Comparison of ENCODE assay signal across 39 mouse cellular contexts in genomic region chr3:105012696-105013313, GRCm38 (mm10). TPM values are rescaled to one million over a fixed set of nuclear protein-coding genes. Genes with fewer than 3 reads are reported as not detected.
DNase-seq lines count a peak whose midpoint lies in the region; ATAC-seq and TF ChIP-seq lines count a peak whose summit lies in the region.
"Had no signal": no experiment of that assay in that cellular context is flagged by ENCODE, and none has a peak within 500 bp of the region (broad histone marks: within the 10 kb centered on the region; RNA-seq: fewer than 3 reads in every experiment).

No protein-coding gene starts in this region.

- no peak overlapping the region for H3K4me3 ChIP-seq in heart, embryonic 16.5 days (ENCODE audit: low read length)
- no peak overlapping the region for H3K4me3 ChIP-seq in lung, postnatal 0 days (ENCODE audit: low read depth, low read length)
- H3K4me3 ChIP-seq: forebrain, embryonic 15.5 days; hindbrain, embryonic 12.5 days; intestine, embryonic 15.5 days; layer of hippocampus, adult 2 months; left cerebral cortex, adult 2 months; limb, embryonic 13.5 days; midbrain, embryonic 13.5 days had no signal

- no peak overlapping the region for H3K4me2 ChIP-seq in heart, embryonic 16.5 days (ENCODE audit: low read depth, low read length)
- no peak overlapping the region for H3K4me2 ChIP-seq in lung, postnatal 0 days (replicated peaks; ENCODE audit: low read depth, low read length)
- H3K4me2 ChIP-seq: forebrain, embryonic 15.5 days; hindbrain, embryonic 12.5 days; intestine, embryonic 15.5 days; limb, embryonic 13.5 days; liver, embryonic 11.5 days; midbrain, embryonic 13.5 days had no signal

- no peaks in the 10 kb centered on the region for H3K27me3 ChIP-seq in heart, embryonic 16.5 days (ENCODE audit: control insufficient read depth, insufficient read depth, low read length)
- H3K27me3 ChIP-seq in lung, postnatal 0 days (replicated peaks; ENCODE audit: insufficient read depth, low read length) = no peaks in the 10 kb centered on the region
- H3K27me3 ChIP-seq: forebrain, embryonic 15.5 days; hindbrain, embryonic 12.5 days; intestine, embryonic 15.5 days; limb, embryonic 13.5 days; midbrain, embryonic 13.5 days had no signal

- H3K9me3 ChIP-seq in heart, embryonic 16.5 days (replicated peaks; ENCODE audit: control insufficient read depth, low read length) = no peaks in the 10 kb centered on the region
- no peaks in the 10 kb centered on the region for H3K9me3 ChIP-seq in lung, postnatal 0 days (ENCODE audit: low read length)
- H3K9me3 ChIP-seq: forebrain, embryonic 15.5 days; hindbrain, embryonic 12.5 days; intestine, embryonic 15.5 days; limb, embryonic 13.5 days; midbrain, embryonic 13.5 days had no signal

- 70% methylated on average over 7 of the region's 7 CpGs for WGBS in heart, embryonic 16.5 days
- WGBS in lung, postnatal 0 days = 75% methylated on average over 7 of the region's 7 CpGs

- TF ChIP-seq EP300 in lung, postnatal 0 days (IDR thresholded peaks at IDR 0.05) = no peak

- peak overlapping the region; percentile 6; the same call in 1 of the 2 replicates for H3K27ac ChIP-seq in heart, embryonic 16.5 days (ENCODE audit: low read length)
- H3K27ac ChIP-seq in lung, postnatal 0 days (ENCODE audit: low read length) = peak overlapping the region; percentile 71
- H3K27ac ChIP-seq: forebrain, embryonic 15.5 days; hindbrain, embryonic 12.5 days; hindbrain, postnatal 0 days; intestine, embryonic 15.5 days; layer of hippocampus, adult 2 months; left cerebral cortex, adult 2 months; limb, embryonic 13.5 days; macrophage; midbrain, embryonic 13.5 days had no signal

- peaks cover 19% of the 10 kb centered on the region for H3K36me3 ChIP-seq in heart, embryonic 16.5 days (ENCODE audit: control insufficient read depth, insufficient read depth)
- peaks cover 20% of the 10 kb centered on the region; the same call in 1 of the 2 replicates for H3K36me3 ChIP-seq in lung, postnatal 0 days (ENCODE audit: insufficient read depth, low read length)

- peaks cover 16% of the 10 kb centered on the region for H3K4me1 ChIP-seq in heart, embryonic 16.5 days (ENCODE audit: control insufficient read depth, insufficient read depth, low read length)
- H3K4me1 ChIP-seq in lung, postnatal 0 days (ENCODE audit: insufficient read depth, low read depth, low read length) = peaks cover 29% of the 10 kb centered on the region
- H3K4me1 ChIP-seq: hindbrain, embryonic 12.5 days; intestine, embryonic 15.5 days; limb, embryonic 13.5 days; midbrain, embryonic 13.5 days had no signal

- no peak for TF ChIP-seq CTCF in lung, postnatal 0 days (IDR thresholded peaks at IDR 0.05)

- peak; percentile 94 for DNase-seq in heart, adult 11 months
- no peak for DNase-seq in heart, postnatal 25 days (ENCODE audit: low spot score)
- no peak for DNase-seq in heart, postnatal 4 days
- no peak for DNase-seq in lung, postnatal 0 days (ENCODE audit: low spot score)
- no peak for DNase-seq in lung, adult 18-20 months
- DNase-seq in adipocyte (ENCODE audit: low spot score) = peak; percentile 73
- no peak for DNase-seq in left cerebral cortex, adult 9 months (ENCODE audit: low spot score in 2 of 2)
- DNase-seq: adrenal gland, postnatal 10 days; B cell, adult 2 months; cerebellum, adult 9-10 months; cerebellum, postnatal 36 days; gastrocnemius, postnatal 10 days; kidney, adult 2 months; kidney, postnatal 36 days; thymus, postnatal 4 days had no signal

- intact Hi-C loops in heart, postnatal 25 days (cut with DNase I) = loop anchor here (2.0 kb wide), 1 partner anchor 14 kb away; no protein-coding TSS in a partner anchor

- no peak overlapping the region for H3K9ac ChIP-seq in heart, embryonic 16.5 days (ENCODE audit: low read length)
- H3K9ac ChIP-seq in lung, postnatal 0 days (replicated peaks; ENCODE audit: low read depth) = no peak overlapping the region
- H3K9ac ChIP-seq: forebrain, embryonic 15.5 days; hindbrain, embryonic 12.5 days; intestine, embryonic 15.5 days; limb, embryonic 13.5 days; midbrain, embryonic 13.5 days had no signal

- ATAC-seq in heart, embryonic 16.5 days (replicated peaks; ENCODE audit: extremely low read depth, insufficient read depth, low FRiP score) = peak; percentile 56; the same call in 1 of the 2 replicates
- no peak for ATAC-seq in lung, postnatal 0 days
- ATAC-seq: forebrain, embryonic 15.5 days; hindbrain, postnatal 0 days; intestine, embryonic 15.5 days; midbrain, embryonic 13.5 days had no signal

RNA-seq across cellular contexts. Expression of gene Cttnbp2nl, which starts 40.1 kb away (rescaled TPM):
- total RNA-seq in heart, postnatal 25 days (2021) = 10 to 100 TPM; 18.9 to 20.1 TPM
- polyA plus RNA-seq in heart, embryonic 16.5 days (2015; fragmentation: Nextera tagmentation; extraction: Ambion mirVana) = 19.4 and 21.7 TPM in 2 replicates
- 10 to 100 TPM; 35.3 to 36.3 TPM for total RNA-seq in heart, postnatal 4 days (2021)
- 70.4 and 82.1 TPM in 2 replicates for polyA plus RNA-seq in lung, postnatal 0 days (2015; fragmentation: Nextera tagmentation; extraction: Ambion mirVana)
- total RNA-seq: megakaryocyte-erythroid progenitor cell, adult 5-6 weeks had no signal

RNA-seq across cellular contexts. Expression of gene Wnt2b, which starts 51.1 kb away (rescaled TPM):
- 1 to 10 TPM; 1.0 to 1.9 TPM for total RNA-seq in heart, postnatal 25 days (2021)
- polyA plus RNA-seq in heart, embryonic 16.5 days (2015; fragmentation: Nextera tagmentation; extraction: Ambion mirVana) = 1.0 and 1.1 TPM in 2 replicates
- total RNA-seq in heart, postnatal 4 days (2021) = 1 to 10 TPM; 1.0 to 1.7 TPM
- 0.44 and 0.88 TPM in 2 replicates for polyA plus RNA-seq in lung, postnatal 0 days (2015; fragmentation: Nextera tagmentation; extraction: Ambion mirVana)
- total RNA-seq: megakaryocyte-erythroid progenitor cell, adult 5-6 weeks; monocyte, adult 5-6 weeks had no signal
- polyA plus RNA-seq: macrophage had no signal

RNA-seq across cellular contexts. Expression of gene 4930564D02Rik, which starts 53.8 kb away (rescaled TPM):
- total RNA-seq in heart, postnatal 25 days (2021) = not detected
- polyA plus RNA-seq in heart, embryonic 16.5 days (2015; fragmentation: Nextera tagmentation; extraction: Ambion mirVana) = not detected in 2 replicates
- total RNA-seq in heart, postnatal 4 days (2021) = not detected
- not detected in 2 replicates for polyA plus RNA-seq in lung, postnatal 0 days (2015; fragmentation: Nextera tagmentation; extraction: Ambion mirVana)
- total RNA-seq: adrenal gland, postnatal 10 days; gastrocnemius, postnatal 10 days; heart, adult 18-20 months; hindbrain, postnatal 0 days; layer of hippocampus, adult 2 months; layer of hippocampus, postnatal 14 days; left cerebral cortex, adult 2 months; left cerebral cortex, postnatal 36 days; megakaryocyte-erythroid progenitor cell, adult 5-6 weeks; monocyte, adult 5-6 weeks had no signal
- polyA plus RNA-seq: embryonic facial prominence, embryonic 11.5 days; forebrain, embryonic 15.5 days; frontal cortex, adult 2 months; hindbrain, embryonic 12.5 days; hindbrain, postnatal 0 days; intestine, embryonic 15.5 days; kidney, adult 2 months; kidney, embryonic 16.5 days; limb, embryonic 13.5 days; liver, embryonic 11.5 days; liver, embryonic 16.5 days; macrophage; midbrain, embryonic 13.5 days; neural tube, embryonic 14.5 days; small intestine, adult 2 months; stomach, embryonic 14.5 days; thymus, postnatal 0 days had no signal

Comparison
In these comparisons a context has a peak if more than half of its experiments do, and no peak if none do; other contexts are left out.
1. DNase-seq: peak in heart, adult 11 months (single experiment) and adipocyte (single experiment); none in heart, postnatal 25 days (single experiment), heart, postnatal 4 days (single experiment), lung, postnatal 0 days (single experiment), lung, adult 18-20 months (0 of 2) and left cerebral cortex, adult 9 months (0 of 2).